Mouse (Mus musculus) erythroblast, embryonic 14.5 days (primary cell): Measurements from ENCODE around the gene Vsir.

Experiments
- GATA1 ChIP-seq: IDR thresholded peaks from 2 replicates; pipeline ENCODE4 v1.6.1; 2012; ENCODE audit warnings: low read length, inconsistent platforms, mixed read lengths
- TAL1 ChIP-seq: IDR thresholded peaks from 3 replicates; pipeline ENCODE4 v1.6.1; 2012; ENCODE audit warnings: low read length, inconsistent platforms, mixed read lengths

DNA sequence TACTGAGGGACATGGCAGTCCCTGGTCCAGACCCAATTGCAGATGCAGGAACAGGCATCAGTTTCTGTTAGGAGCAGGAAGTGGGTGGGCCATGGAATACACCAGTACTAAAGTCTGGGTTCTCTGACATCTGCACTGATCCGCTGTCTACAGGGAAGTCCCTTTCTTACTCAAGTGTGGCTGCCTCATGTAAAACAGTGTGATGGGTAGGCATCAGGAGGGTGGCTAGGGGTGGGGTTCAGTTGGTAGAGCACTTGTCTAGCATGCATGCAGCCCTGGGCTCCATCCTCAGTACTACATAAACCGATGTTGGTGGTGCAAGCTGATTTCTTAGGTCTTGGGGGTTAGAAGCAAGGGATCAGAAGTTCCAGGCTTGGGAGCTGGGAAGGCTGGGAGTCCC is 67.1 kb downstream of the Vsir start:
- TF ChIP-seq GATA1: no peak
- TF ChIP-seq TAL1: no peak
